Mouse (Mus musculus): ENCODE results near the gene C1qc. TPM values are rescaled to one million over a fixed set of nuclear protein-coding genes. Genes with fewer than 3 reads are reported as not detected.

The C1qc gene
- polyA plus RNA-seq, 1 experiment = 108 TPM

DNA sequence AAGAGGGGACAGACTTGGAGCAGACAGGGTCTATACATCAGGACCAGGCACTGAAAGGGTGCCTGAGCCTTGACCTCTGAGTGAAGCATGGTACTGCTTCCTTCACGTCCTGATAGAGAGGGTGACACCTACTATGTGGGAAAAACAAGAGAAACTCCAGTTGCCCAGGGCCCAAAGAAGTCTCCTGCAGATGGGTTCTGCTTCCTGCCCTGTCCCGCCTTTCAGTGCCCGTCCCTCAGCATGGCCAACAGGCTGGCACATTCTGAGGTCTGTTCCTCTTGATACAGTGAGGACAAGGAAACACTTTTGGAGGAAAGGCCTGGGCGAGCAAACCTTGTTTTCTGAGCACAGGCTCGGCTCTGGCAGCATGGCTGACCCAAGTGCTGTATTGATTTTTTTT lies 5.2 kb downstream of the C1qc start:
- Histone ChIP-seq H3K36me3 (ENCODE audit: control insufficient read depth, insufficient read depth, low read length) (no peaks in the 10 kb centered on the region), H3K27ac (ENCODE audit: insufficient read depth, low read depth, low read length) (0 out of 2 replicates have a peak overlapping the region, but pooled peaks have one; percentile 2), H3K27me3 (ENCODE audit: control insufficient read depth, insufficient read depth, low read length) (no peaks in the 10 kb centered on the region), H3K4me3 (ENCODE audit: low read depth, low read length) (no peak overlapping the region), H3K4me1 (ENCODE audit: control insufficient read depth, insufficient read depth, insufficient read length, low read length) (no peaks in the 10 kb centered on the region)
- no peak for TF ChIP-seq CTCF (IDR thresholded peaks at IDR 0.05; ENCODE audit: extremely low read depth, insufficient read length, insufficient replicate concordance, low read depth, low read length)
- TF ChIP-seq POLR2A (IDR thresholded peaks at IDR 0.05; ENCODE audit: low read depth, low read length) = no peak
- WGBS = 39% methylated on average over 5 of the region's 5 CpGs

DNA sequence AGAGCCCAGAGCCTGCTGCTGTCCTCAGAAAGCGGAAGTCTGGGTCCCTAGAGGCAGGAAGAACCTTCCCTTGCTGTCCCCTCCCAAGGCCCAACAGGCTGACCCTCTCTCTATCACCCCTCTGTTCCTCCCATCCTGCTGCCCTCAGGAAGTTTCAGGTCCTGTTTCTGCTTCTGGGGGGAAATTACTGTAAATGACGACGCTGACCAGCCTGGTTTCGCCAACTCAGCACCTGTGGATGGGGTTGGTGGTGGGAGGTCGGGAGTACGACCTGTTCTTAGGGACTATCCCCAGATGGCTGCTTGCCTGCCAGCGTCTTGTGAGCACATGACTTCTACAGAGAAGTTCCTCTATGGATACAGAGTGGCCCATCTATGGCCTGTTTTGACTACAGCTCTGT lies 6.8 kb downstream of the C1qc start, which contains the start of gene C1qb:
Gene C1qb, minus strand, starts transcription at position 87 of the 400 bp plus-strand sequence.
- Histone ChIP-seq H3K27me3 (ENCODE audit: control insufficient read depth, insufficient read depth, low read length) (no peaks in the 10 kb centered on the region), H3K4me3 (ENCODE audit: low read depth, low read length) (peak within 1 kb of the TSS; percentile 8; the same call in 1 of the 2 replicates), H3K27ac (ENCODE audit: insufficient read depth, low read depth, low read length) (peak within 1 kb of the TSS; percentile 44), H3K4me1 (ENCODE audit: control insufficient read depth, insufficient read depth, insufficient read length, low read length) (no peaks in the 10 kb centered on the region), H3K36me3 (ENCODE audit: control insufficient read depth, insufficient read depth, low read length) (no peaks in the 10 kb centered on the region)
- TF ChIP-seq POLR2A (IDR thresholded peaks at IDR 0.05; ENCODE audit: low read depth, low read length) (no peak), CTCF (IDR thresholded peaks at IDR 0.05; ENCODE audit: extremely low read depth, insufficient read length, insufficient replicate concordance, low read depth, low read length) (no peak)
- WGBS = 72% methylated on average over 7 of the region's 7 CpGs

DNA sequence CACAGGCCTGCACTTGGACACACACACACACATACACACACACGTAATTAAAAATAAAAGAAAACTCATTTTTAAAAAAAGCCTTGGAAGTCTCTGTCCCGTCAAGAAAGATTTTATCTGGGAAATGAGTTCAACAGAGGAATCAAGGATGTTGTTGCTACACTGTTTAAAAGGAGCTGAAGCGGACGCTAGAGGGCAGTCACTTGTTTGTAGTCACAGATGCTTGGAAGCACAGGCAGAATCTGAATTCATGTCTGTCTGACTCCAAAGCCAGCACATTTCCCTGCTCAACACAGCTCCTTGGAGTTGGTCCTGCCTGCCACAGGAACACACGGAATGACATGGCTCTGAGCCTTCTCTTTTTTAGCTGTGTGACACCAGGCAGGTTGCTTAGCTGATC lies 14.3 kb downstream of the C1qc start:
- WGBS = 34% methylated on average over 5 of the region's 5 CpGs

DNA sequence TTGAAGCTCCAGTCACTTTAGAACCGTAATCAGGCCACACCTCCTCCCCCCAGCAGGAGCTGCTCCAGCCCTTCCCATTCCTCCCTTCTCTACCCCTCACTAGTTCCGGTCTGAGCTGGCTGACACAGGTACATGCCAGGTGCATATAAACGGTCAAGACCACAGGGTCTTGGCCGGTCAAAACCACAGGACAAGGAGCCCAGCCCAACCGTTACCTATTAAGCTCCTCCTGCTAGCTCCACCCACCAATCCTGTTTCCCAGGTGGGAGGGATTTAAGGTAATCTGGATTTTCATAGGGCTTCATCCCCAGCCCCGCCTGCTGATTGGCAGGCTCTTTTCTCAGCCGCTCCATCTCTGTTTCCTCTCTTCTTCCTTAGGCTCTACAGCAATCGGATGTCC lies 14.7 kb downstream of the C1qc start:
- TF ChIP-seq CTCF (IDR thresholded peaks at IDR 0.05; ENCODE audit: extremely low read depth, insufficient read length, insufficient replicate concordance, low read depth, low read length) = no peak
- TF ChIP-seq POLR2A (IDR thresholded peaks at IDR 0.05; ENCODE audit: low read depth, low read length) = no peak

More for the DNA sequence above, 14.3 kb downstream of the C1qc start:
- Histone ChIP-seq H3K4me3 (ENCODE audit: low read depth, low read length) (no peak overlapping the region), H3K36me3 (ENCODE audit: control insufficient read depth, insufficient read depth, low read length) (no peaks in the 10 kb centered on the region), H3K27me3 (ENCODE audit: control insufficient read depth, insufficient read depth, low read length) (no peaks in the 10 kb centered on the region), H3K4me1 (ENCODE audit: control insufficient read depth, insufficient read depth, insufficient read length, low read length) (no peaks in the 10 kb centered on the region), H3K27ac (ENCODE audit: insufficient read depth, low read depth, low read length) (no peak overlapping the region)
- TF ChIP-seq CTCF (IDR thresholded peaks at IDR 0.05; ENCODE audit: extremely low read depth, insufficient read length, insufficient replicate concordance, low read depth, low read length) (no peak), POLR2A (IDR thresholded peaks at IDR 0.05; ENCODE audit: low read depth, low read length) (no peak)

GRCm38 (mm10) chr4:136876971-136877370 lies 15.9 kb downstream of the C1qc start:
- Histone ChIP-seq H3K27me3 (ENCODE audit: control insufficient read depth, insufficient read depth, low read length) (no peaks in the 10 kb centered on the region), H3K4me3 (ENCODE audit: low read depth, low read length) (no peak overlapping the region), H3K36me3 (ENCODE audit: control insufficient read depth, insufficient read depth, low read length) (no peaks in the 10 kb centered on the region), H3K27ac (ENCODE audit: insufficient read depth, low read depth, low read length) (no peak overlapping the region), H3K4me1 (ENCODE audit: control insufficient read depth, insufficient read depth, insufficient read length, low read length) (no peaks in the 10 kb centered on the region)
- TF ChIP-seq POLR2A (IDR thresholded peaks at IDR 0.05; ENCODE audit: low read depth, low read length) (no peak), CTCF (IDR thresholded peaks at IDR 0.05; ENCODE audit: extremely low read depth, insufficient read length, insufficient replicate concordance, low read depth, low read length) (peak; percentile 73)
- 8% methylated on average over 7 of the region's 7 CpGs for WGBS

More for the DNA sequence above, 14.7 kb downstream of the C1qc start:
- Histone ChIP-seq H3K4me3 (ENCODE audit: low read depth, low read length) (no peak overlapping the region), H3K27ac (ENCODE audit: insufficient read depth, low read depth, low read length) (no peak overlapping the region), H3K4me1 (ENCODE audit: control insufficient read depth, insufficient read depth, insufficient read length, low read length) (no peaks in the 10 kb centered on the region), H3K36me3 (ENCODE audit: control insufficient read depth, insufficient read depth, low read length) (no peaks in the 10 kb centered on the region), H3K27me3 (ENCODE audit: control insufficient read depth, insufficient read depth, low read length) (no peaks in the 10 kb centered on the region)
- WGBS = 58% methylated on average over 8 of the region's 8 CpGs

- Histone ChIP-seq H3K4me1 (ENCODE audit: control insufficient read depth, insufficient read depth, insufficient read length, low read length) (no peaks in the 10 kb centered on the region), H3K27ac (ENCODE audit: insufficient read depth, low read depth, low read length) (no peak overlapping the region), H3K4me3 (ENCODE audit: low read depth, low read length) (no peak overlapping the region), H3K27me3 (ENCODE audit: control insufficient read depth, insufficient read depth, low read length) (no peaks in the 10 kb centered on the region), H3K36me3 (ENCODE audit: control insufficient read depth, insufficient read depth, low read length) (no peaks in the 10 kb centered on the region)
- WGBS = 90% methylated on average over 14 of the region's 14 CpGs
- no peak for TF ChIP-seq CTCF (IDR thresholded peaks at IDR 0.05; ENCODE audit: extremely low read depth, insufficient read length, insufficient replicate concordance, low read depth, low read length)
- no peak for TF ChIP-seq POLR2A (IDR thresholded peaks at IDR 0.05; ENCODE audit: low read depth, low read length)
Measured at GRCm38 (mm10) chr4:136875012-136875411, 17.9 kb downstream of the C1qc start.

DNA sequence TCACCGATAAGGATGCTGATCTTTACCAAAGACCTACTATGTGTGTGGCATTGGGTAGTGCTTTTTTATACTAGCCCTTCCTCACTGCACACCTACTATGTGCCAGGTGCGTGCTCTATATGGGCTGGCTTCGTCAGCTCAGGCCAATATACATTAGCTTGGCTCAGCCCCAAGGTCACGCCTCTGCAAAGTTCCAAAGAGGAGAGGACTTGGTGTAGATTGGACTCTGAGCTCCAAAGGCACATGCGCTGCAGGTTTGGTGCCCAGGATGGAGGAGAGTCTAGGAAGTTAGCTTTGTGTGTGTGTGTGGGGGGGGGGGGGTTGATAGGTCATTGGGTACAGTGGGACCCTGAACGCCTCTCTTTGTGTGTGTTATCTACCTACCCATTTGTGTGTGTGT lies 24.5 kb downstream of the C1qc start:
- H3K36me3 ChIP-seq (ENCODE audit: control insufficient read depth, insufficient read depth, low read length) = no peaks in the 10 kb centered on the region
- H3K4me3 ChIP-seq (ENCODE audit: low read depth, low read length) = no peak overlapping the region
- WGBS = 30% methylated on average over 6 of the region's 6 CpGs
- no peak overlapping the region for H3K27ac ChIP-seq (ENCODE audit: insufficient read depth, low read depth, low read length)
- TF ChIP-seq CTCF (IDR thresholded peaks at IDR 0.05; ENCODE audit: extremely low read depth, insufficient read length, insufficient replicate concordance, low read depth, low read length) (no peak), POLR2A (IDR thresholded peaks at IDR 0.05; ENCODE audit: low read depth, low read length) (no peak)
- H3K4me1 ChIP-seq (ENCODE audit: control insufficient read depth, insufficient read depth, insufficient read length, low read length) = peaks cover 8% of the 10 kb centered on the region; the same call in 1 of the 2 replicates
- H3K27me3 ChIP-seq (ENCODE audit: control insufficient read depth, insufficient read depth, low read length) = no peaks in the 10 kb centered on the region

Data from small intestine, adult 2 months (tissue).